Mouse (Mus musculus): ENCODE results near the gene Tpst2. TPM values are rescaled to one million over a fixed set of nuclear protein-coding genes. Genes with fewer than 3 reads are reported as not detected.
A peak's percentile ranks its signal among the peaks of the same experiment; 100 is the strongest.

Gene Tpst2
- total RNA-seq, 2 experiments from 2014 or later, result 22.6 to 45.3 TPM

DNA sequence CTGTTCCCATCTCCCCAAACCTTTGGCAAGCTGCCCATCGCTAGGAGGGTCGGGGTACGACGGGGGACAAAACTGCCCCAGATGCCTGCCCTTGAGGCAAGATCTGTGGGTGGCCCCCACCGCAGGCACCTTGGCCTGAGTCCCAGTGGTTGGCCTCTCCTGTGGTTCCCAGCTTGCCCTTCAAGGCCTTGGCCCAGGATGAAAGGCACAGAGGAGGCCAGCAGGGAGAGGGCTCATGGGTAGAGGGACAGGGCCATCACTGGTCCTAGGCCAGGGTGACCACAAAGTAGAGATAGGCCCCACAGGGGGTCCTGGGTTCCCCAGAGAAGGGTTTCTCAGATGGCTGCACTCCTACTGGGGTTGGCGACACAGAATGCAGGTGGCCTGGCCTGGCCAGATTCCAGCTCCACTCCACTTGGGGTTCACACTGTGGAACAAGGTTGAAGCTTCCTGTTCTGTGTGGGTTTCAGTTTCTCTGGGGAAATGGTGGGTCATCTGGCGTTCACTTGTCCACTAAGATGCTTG lies 22.1 kb upstream of the Tpst2 start:
- peak; percentile 43 for ATAC-seq (replicated peaks; ENCODE audit: poor library complexity)

DNA sequence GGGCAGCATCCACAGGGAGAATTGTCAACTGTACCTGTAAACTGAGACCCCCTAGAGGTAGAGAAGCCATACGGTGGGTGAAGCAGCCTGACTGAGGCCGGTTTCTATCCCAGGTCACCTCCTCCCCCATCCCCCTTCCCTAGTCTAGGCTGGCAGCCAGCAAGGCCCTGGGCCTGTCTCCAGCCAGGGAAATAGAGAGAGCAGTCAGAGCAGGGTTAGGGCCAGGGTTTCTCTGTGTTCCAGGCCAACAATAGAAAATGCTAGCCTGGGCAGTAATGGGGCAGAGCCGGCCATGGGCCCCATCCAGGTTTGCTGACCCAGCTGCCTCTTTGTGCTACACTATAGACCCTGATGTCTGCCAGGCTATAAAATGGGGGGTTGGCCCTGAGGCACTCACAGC lies 21.1 kb upstream of the Tpst2 start, which contains the start of gene Crybb1:
TSS of gene Crybb1 (plus strand) at position 390 of the 400 bp plus-strand sequence.
- no peak for ATAC-seq (replicated peaks; ENCODE audit: poor library complexity)

DNA sequence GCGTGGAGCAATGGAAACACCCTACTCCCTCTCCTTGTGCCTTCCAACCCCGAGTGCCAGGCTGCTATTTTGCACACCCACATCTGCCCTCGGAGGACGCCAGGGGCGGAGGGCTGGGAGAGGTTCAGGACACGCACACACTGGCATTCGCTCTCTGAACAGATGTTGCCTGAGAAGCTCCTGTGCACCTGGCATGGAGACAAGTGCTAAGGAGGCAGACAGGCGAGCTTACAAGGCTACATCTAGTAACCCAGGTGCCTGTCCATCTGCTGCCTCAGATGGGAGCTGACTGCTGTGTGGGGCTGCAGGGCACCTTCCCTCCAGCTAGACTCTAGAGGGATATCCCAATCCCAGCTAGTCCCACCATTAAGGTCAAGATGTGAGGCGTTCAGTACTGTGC lies 20.0 kb upstream of the Tpst2 start:
- ATAC-seq (replicated peaks; ENCODE audit: poor library complexity), result no peak

DNA sequence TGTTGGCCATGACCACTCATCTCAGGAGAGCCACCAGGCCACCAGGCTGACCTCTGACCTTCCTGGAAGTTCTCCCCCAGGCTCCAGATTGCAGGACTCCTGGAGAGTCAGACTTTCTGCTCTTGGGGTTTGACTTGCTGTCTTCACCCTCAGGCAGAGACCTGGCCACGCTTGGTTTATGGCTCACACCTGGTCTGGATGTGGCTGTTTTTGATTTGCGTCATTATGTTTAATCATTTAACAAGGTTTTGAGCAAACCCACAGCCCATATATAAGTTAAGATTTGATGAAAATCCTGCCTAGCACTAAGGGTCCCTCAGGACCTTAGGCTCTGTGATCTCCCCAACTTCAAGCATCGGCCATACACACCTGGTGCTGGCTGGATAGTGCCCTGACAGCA lies 18.6 kb upstream of the Tpst2 start:
- ATAC-seq (replicated peaks; ENCODE audit: poor library complexity), result no peak

DNA sequence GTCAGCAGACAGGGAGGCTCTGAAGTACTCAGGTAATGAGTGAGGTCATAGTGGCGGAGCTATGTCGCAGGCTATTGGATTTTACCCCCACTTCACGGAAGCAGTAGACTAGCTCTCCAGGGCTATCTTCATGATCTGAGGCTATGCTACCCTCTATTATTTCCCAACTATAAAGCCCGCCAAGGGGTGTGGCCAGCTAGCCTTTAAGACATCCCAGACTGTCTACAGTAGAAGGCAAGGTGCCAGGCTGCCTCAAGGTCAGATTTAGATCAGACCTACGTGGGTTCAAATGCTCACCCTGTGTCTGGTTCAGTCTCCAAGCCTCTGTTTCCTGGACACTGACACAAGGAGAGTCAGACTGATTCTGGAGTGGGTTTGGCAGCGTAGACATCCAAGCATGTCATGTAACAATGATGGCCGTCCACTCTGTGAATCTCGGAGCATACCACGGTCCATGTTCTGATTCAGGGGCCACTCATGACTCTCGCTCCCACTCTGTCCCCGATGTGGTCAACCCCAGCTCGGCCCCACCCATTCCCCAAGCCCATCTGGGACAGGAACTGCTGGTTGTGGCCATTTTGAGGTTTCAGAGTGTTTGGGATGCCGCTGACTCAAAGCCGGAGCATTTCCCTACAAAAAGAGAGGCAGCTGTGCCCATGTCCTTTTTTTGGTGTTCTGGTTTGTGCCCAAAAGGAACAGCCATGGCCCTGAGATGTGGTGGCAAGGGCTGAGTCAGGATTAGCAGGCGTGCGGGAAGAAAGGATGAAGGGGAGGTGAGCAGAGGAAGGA lies 16.4 kb upstream of the Tpst2 start:
- ATAC-seq (replicated peaks; ENCODE audit: poor library complexity), result peak; percentile 46

DNA sequence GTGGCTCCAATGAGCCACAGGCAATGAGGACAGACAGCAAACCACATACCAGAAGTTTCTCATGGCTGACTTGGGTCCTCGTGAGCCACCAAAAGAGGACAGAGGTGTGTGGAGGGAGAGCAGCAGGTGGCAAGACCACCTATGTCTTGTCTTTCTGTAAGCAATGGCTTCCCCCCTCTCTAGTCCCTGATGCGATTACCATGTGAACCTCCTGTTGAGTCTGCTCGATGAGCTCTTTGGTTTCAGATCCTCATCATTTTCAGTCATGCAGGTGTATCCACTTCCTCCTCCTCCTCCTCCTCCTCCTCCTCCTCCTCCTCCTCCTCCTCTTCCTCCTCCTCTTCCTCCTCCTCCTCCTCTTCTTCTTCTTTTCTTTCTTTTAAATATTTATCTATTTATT lies 15.7 kb upstream of the Tpst2 start:
- ATAC-seq (replicated peaks; ENCODE audit: poor library complexity), result no peak

DNA sequence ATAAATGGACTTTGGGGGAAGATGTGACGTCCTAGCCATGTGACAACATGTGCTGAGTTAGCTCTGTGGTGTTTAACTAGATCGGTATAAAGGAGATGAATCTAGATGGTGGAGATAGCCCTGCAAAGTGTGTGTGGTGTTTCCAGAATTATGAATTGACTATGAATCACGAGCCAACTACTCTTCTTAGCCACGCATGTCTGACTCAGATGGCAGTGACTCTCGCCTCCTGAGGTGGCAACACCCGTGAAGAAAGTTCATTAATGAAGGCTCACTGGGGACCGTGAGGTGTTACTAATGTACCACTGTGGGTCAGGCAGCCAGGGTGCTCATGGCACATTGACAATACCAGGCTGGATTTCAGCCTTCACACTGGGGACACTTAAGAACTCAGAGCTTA lies 12.4 kb upstream of the Tpst2 start:
- no peak for ATAC-seq (replicated peaks; ENCODE audit: poor library complexity)

DNA sequence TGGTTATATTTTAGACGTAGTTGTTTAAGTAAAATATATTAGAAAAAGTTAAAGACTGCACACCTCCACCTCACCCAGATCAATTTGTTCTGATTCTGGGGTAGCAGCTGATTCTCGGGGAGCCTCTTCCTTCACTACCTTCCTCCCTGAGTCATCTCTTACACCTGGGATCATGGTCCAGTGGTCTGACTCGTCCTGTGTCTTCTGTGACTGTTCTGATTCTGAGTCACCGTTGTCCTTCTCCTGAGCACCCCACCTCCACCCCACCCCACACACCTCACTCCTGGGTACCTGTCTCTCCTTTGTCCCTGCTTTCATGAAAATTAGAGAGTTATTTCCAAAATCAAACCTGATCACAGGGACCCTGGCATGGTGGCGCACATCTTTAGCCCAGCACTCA lies 11.4 kb upstream of the Tpst2 start:
- no peak for ATAC-seq (replicated peaks; ENCODE audit: poor library complexity)

DNA sequence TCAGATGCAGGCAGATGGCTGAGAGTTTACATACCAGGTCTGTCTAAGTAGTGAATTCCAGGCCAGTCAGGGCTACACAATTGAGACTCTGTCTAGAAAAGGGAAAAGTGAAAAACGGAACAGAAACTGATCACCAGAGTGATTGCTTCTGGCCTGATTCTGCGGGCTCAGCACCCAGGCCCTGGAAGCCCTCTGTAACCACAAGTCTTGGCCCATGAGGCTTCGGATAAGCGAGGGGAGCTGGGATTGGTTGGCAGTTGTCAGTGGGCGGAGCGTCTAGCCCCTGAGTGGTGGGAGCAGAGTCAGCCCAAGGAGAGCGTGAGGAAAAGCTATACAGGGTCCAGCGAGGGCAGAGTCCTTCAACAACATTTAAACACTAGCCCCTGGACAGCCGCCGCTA lies 11.0 kb upstream of the Tpst2 start:
- peak; percentile 79 for ATAC-seq (replicated peaks; ENCODE audit: poor library complexity)

DNA sequence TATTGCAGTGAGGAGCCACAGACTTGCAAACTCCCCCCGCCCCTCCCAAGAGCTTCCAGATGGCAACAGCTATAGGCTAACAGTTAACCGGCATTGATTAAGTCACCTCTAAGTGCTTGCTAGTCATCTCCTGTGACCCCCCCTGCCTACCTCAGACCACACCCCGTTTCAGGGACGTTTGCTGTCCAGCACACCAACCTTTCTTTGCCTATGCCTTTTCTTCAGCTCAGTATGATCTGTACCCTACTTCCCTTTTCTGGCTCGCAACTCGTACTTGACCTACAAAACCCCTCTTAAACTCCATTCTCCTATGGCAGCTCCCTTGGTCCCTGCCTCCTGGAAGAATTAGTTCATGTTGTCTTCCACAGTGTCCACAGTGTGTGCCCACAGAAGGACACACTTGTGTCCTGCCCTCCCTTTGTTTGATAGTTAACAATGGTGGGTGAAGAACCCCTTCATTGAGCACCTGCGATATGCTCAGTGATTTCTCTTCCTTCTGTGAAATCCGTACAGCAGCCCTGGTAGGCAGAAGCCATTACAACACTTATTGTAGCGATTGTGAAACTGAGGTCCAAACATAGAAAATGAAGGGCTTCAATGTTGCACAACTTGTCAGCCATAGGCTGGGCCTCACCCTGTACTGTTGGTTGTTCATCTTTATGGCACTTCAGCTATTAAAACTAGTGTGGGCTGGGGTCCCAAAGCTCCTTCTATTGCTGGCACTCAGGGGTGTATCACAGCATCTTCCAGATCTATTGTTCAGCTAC lies 10.3 kb upstream of the Tpst2 start:
- peak; percentile 64 for ATAC-seq (replicated peaks; ENCODE audit: poor library complexity)

DNA sequence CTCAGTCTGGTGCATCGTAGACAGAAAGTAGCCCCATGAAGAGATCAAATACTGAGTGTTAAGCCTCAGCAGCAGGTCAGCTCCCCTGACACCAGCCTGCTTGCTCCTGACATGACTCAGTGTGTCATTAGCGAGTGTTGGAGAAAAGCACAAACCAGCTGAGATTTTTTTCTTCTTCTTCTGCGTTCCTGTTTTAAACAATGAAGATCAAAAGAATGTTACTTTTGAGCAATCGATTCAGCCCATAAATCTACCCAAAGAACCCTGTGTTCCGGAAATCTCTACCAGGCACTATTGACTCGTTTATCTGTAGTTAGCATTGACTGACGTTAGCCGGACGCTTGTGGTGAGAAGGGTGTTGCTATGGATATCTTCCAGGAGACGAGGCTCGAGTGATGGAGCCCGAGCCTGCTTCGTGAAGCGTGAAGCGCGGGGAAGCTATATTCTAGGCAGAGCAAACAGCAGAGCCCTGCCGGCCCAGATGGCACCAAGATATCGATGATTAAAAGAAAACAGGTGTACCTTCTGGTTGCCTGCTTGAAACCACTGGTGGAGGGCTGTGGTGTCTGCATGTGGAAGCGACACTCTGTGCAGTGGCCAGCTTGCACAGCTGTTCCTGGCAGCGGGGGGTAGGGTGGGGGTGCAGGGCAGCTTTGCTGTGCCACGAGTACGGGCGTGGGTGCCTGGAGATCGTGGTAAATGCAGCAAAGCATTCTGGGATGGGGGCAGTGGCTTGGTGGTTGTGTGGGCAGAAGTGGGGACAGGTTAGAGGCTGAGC lies 5.5 kb upstream of the Tpst2 start:
- ATAC-seq (replicated peaks; ENCODE audit: poor library complexity), result peak; percentile 23

DNA sequence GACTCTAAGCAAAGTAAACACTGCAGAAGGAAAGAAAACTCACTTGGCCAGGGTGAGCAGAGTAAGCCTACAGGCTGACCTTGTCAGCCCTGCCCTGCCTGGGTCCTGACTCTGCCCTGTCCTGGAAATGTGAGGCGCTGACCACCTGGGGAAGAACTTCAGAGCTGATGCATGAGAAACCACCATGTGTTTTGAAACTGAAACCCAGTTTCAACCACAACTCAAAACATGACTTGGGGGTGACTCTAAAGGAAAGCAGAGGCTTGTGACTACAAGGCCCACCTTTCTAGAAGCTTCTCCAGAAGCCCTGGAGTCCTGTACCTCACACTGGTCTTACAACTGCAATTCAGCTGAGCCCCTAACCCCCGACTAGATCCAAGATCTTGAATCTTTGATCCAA lies 3.6 kb upstream of the Tpst2 start:
- no peak for ATAC-seq (replicated peaks; ENCODE audit: poor library complexity)

DNA sequence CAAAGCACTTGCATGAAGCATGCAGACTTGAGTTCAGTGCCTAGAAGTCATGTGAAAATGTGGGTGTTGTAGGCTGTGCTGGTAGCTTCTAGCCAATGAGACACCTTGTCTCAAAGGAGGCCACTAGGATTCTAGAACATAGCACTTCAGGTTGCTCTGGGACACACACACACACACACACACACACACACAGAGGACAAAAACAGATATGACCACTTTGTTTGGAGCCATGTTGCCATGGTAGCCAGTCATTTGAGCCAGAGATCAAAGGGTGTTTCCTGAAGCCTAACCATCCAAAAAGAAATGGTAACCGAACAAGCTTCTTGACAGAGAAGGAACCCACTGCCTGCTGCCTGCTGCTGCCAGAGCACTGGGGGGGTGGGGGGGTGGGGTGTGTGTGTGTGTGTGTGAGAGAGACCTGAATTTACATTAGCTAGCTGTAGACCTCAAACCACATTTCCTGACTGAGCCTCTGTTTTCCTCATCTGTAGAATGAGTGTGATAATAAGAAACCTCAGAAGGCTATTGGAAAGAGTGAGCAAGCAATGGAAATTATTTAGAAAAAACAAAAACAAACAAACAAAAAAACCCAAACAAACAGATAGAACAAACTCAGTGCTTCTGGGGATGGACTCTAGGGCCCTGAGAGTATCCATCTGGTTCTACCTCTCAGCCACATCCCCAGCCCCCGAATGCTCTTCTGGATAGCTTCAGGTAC lies 2.6 kb upstream of the Tpst2 start:
- no peak for ATAC-seq (replicated peaks; ENCODE audit: poor library complexity)

DNA sequence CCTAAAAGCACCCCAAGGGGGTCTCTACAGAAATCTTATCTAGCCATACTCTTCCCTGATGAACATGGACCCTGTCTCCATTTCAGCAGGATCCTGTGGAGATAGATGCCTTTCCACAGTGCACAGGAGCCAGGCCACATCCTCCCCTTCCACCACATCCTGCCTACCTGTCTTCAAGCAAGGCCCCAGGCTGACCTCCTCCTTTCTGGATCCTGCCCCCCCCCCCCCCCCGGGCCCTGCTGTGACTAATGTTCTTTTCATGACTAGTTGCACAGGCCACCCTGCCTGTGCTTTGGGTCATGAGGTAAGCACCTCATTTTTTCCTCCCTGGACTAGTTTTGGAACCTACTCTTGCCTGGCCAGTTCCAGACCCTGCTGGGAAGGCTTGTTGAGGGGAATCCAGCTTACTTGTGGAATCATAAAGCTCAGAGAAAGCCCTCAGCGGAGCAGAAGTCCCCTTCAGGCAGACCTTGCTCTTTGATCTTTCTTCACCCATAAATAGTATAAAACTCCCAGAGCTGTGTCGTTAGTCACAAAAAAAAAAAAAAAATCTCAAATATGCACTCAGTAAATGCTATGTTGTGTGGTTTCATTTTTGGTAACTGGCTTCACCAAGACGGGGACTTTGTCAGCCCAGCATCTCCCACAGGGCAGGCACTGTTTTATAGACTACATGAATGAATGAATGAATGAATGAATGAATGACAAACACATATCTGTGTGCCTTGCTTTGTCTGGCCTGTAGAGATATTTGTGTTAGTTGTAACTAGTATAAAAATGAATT lies 1.3 kb upstream of the Tpst2 start:
- ATAC-seq (replicated peaks; ENCODE audit: poor library complexity), result no peak

DNA sequence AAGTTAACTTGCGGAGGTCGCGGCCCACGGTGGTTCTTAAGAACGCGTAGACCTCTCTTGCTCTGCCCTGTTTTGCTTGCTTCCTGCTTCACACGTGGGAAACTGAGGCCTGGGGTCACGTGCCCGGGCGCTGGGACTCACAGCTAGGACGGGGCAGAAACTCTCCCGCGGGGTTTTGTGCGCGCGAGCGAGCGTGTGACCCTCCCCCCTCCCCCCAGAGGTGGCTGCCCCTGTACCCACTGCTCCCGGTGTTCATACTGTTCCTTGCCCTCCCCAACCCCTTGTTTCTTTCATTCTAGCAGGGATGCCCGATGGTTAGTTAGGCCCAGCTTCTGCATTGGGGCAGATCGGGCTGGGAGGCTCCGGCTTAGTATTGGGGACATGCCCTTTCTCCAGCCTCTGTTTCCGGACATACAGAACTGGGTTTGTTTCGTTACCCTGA lies 437 bp downstream of the Tpst2 start:
- ATAC-seq (replicated peaks; ENCODE audit: poor library complexity), result 0 out of 2 replicates have a peak, but pooled peaks have one; percentile 1

DNA sequence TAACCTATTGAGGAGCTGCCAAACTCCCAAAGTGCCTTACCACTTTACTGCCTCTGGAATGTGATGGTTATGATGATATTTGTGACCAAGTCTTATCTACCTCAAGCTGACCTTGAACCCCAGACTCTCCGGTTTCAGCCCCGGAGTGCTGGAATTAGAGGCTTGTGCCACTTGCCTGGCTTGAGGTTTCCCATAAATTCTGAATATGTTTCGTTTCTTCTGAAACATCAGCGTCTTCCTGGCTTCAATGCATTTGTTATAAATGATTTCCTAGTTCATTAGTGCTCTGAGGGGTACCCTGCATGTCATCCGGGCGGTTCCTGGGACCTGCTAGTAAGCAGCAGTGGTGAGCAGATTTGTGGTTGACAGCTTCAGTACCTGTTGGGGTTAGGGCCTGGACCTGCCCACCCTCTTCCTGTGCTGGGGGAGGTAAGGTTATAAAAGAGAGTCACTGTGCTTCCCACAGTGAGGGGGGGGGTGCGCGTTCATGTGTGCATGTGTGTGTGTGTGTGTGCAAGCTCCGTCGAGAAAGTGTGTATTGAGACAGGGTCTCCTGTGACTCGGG lies 1.5 kb downstream of the Tpst2 start:
- no peak for ATAC-seq (replicated peaks; ENCODE audit: poor library complexity)

DNA sequence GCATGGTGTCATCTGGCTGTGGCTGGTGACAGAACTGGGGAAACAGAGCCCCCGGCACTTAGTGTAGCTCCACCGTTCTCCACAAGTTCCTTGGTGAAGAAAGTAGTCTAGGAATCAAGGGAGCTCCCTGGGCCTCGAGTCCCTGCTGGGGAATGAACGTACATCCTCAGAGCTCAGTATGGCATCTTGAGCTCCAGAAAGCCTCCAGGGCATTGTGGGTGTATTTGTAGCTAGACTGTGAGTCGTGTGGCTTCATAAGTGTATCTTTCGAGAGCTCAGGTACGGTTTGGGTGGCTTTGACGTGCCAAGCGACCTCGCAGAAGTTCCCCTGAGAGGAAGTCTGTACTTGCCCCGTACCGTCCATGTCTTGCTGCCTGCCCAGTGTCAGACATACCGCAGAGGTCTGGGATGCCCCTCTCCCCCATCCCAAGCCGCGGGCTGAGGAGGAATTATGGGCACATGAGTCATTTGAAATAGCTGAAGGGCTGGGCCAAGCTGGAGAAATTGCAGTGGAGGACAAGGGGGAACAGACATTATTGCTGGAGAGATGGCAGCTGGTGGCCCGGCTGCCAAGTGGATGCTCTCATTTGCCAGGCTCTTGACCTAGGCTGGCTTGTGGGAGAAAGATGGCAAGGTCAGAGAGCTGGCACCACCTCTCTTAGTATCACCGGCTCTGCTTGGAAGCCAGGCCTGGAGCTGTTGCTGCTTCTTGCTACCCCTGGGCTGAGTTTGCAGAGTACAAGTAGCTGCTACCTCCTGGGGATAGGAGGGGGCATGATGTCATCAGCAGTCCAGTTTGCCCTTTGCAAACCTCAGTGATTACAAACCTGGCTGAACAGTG lies 2.9 kb downstream of the Tpst2 start:
- no peak for ATAC-seq (replicated peaks; ENCODE audit: poor library complexity)

DNA sequence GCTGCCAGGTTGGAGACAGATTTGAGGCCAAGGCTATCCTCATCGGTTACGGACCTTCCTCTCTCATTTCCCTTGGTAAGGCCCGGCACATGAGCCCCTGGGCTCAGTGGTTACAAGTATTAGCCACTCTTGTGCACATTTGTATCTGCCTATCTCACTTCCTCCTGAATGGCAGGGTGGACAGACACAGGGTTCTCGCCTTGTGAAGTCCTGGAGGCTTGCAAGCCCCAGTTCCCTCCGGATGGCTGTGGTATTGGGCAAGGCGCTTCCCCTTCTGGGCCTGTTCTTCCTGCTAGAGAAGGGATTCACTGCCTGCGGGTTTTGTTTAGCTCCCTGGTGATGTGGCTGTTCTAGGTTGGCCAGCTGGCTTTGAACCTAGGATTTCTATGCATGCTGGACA lies 3.7 kb downstream of the Tpst2 start:
- ATAC-seq (replicated peaks; ENCODE audit: poor library complexity), result peak; percentile 39
